9 mouse cellular contexts compared by ENCODE assay signal in genomic region chr3:95903753-95904502, GRCm38 (mm10). TPM values are rescaled to one million over a fixed set of nuclear protein-coding genes. Genes with fewer than 3 reads are reported as not detected.
A peak's percentile ranks its signal among the peaks of the same experiment; 100 is the strongest.
DNase-seq lines count a peak whose midpoint lies in the region; ATAC-seq lines count a peak whose summit lies in the region.
"Had no signal": no experiment of that assay in that cellular context is flagged by ENCODE, and none has a peak within 500 bp of the region (broad histone marks: within the 10 kb centered on the region; RNA-seq: fewer than 3 reads in every experiment).

No protein-coding gene starts in this region.

- H3K9me3 ChIP-seq in heart, embryonic 13.5 days: no peaks in the 10 kb centered on the region

- ATAC-seq in heart, embryonic 13.5 days (ENCODE audit: extremely low read depth, insufficient number of reproducible peaks, low FRiP score, low TSS enrichment): no peak

- no peaks in the 10 kb centered on the region; the same call in 1 of the 2 replicates for H3K36me3 ChIP-seq in heart, embryonic 13.5 days

- peak overlapping the region; percentile 51 for H3K4me3 ChIP-seq in heart, embryonic 13.5 days

- peak overlapping the region; percentile 80 for H3K9ac ChIP-seq in heart, embryonic 13.5 days

- H3K4me2 ChIP-seq in heart, embryonic 13.5 days: peak overlapping the region; percentile 80

- intact Hi-C loops in heart, postnatal 25 days (cut with DNase I): no loop called here

- DNase-seq in heart, adult 11 months: peak; percentile 93
- DNase-seq in heart, postnatal 25 days (ENCODE audit: low spot score): no peak
- peak; percentile 47 for DNase-seq in kidney, postnatal 10 days
- DNase-seq in neural tube, embryonic 10.5 days (ENCODE audit: extremely low spot score, low spot score): peak; percentile 58
- no peak for DNase-seq in adrenal gland, postnatal 10 days
- no peak for DNase-seq in frontal cortex, postnatal 10 days (ENCODE audit: low spot score in 2 of 2)
- no peak for DNase-seq in adrenal gland, postnatal 4 days (ENCODE audit: low spot score in 2 of 2)

- H3K27ac ChIP-seq in heart, embryonic 13.5 days (replicated peaks): peak overlapping the region; percentile 84

- WGBS in heart, embryonic 13.5 days: 5% methylated on average over 15 of the region's 15 CpGs

- H3K27me3 ChIP-seq in heart, embryonic 13.5 days (replicated peaks): peaks cover 12% of the 10 kb centered on the region

- H3K4me1 ChIP-seq in heart, embryonic 13.5 days: peaks cover 58% of the 10 kb centered on the region

RNA-seq across cellular contexts. Expression of gene Car14, which starts 0.6 kb away (rescaled TPM):
- 100 to 1,000 TPM; 171 to 175 TPM for total RNA-seq in heart, postnatal 25 days (2021)
- polyA plus RNA-seq in heart, embryonic 13.5 days (2015; fragmentation: Nextera tagmentation; extraction: Ambion mirVana): 26.1 and 31.5 TPM in 2 replicates
- 10 to 100 TPM; 13.6 to 18.5 TPM for total RNA-seq in adrenal gland, postnatal 10 days (2021)
- total RNA-seq in adrenal gland, postnatal 4 days (2021): 1 to 10 TPM; 2.3 to 2.5 TPM
- polyA plus RNA-seq: C2C12 had no signal

RNA-seq across cellular contexts. Expression of gene Aph1a, which starts 10.2 kb away (rescaled TPM):
- 100 to 1,000 TPM; 110 to 120 TPM for total RNA-seq in heart, postnatal 25 days (2021)
- polyA plus RNA-seq in heart, embryonic 13.5 days (2015; fragmentation: Nextera tagmentation; extraction: Ambion mirVana): 28.8 and 33.9 TPM in 2 replicates
- 100 to 1,000 TPM; 167 to 171 TPM for total RNA-seq in adrenal gland, postnatal 10 days (2021)
- 100 to 1,000 TPM; 156 to 163 TPM for total RNA-seq in adrenal gland, postnatal 4 days (2021)

RNA-seq across cellular contexts. Expression of gene BC028528, which starts 12.1 kb away (rescaled TPM):
- total RNA-seq in heart, postnatal 25 days (2021): 10 to 100 TPM in 1 of 2 experiments, 1 to 10 TPM in 1; 7.2 to 13.9 TPM
- polyA plus RNA-seq in heart, embryonic 13.5 days (2015; fragmentation: Nextera tagmentation; extraction: Ambion mirVana): 38.1 and 41.8 TPM in 2 replicates
- total RNA-seq in adrenal gland, postnatal 10 days (2021): 10 to 100 TPM; 27.7 to 38.8 TPM
- 10 to 100 TPM; 21.3 to 21.5 TPM for total RNA-seq in adrenal gland, postnatal 4 days (2021)

RNA-seq across cellular contexts. Expression of gene Ciart, which starts 21.9 kb away (rescaled TPM):
- 10 to 100 TPM in 1 of 2 experiments, 1 to 10 TPM in 1; 2.1 to 12.9 TPM for total RNA-seq in heart, postnatal 25 days (2021)
- polyA plus RNA-seq in heart, embryonic 13.5 days (2015; fragmentation: Nextera tagmentation; extraction: Ambion mirVana): 5.7 and 6.2 TPM in 2 replicates
- total RNA-seq in adrenal gland, postnatal 10 days (2021): 1 to 10 TPM; 1.9 to 4.9 TPM
- 1 to 10 TPM; 1.7 to 2.2 TPM for total RNA-seq in adrenal gland, postnatal 4 days (2021)

RNA-seq across cellular contexts. Expression of gene Anp32e, which starts 25.1 kb away (rescaled TPM):
- 10 to 100 TPM; 74.2 to 92.2 TPM for total RNA-seq in heart, postnatal 25 days (2021)
- polyA plus RNA-seq in heart, embryonic 13.5 days (2015; fragmentation: Nextera tagmentation; extraction: Ambion mirVana): 164 and 182 TPM in 2 replicates
- total RNA-seq in adrenal gland, postnatal 10 days (2021): 100 to 1,000 TPM in 1 of 2 experiments, 10 to 100 TPM in 1; 89.8 to 110 TPM
- total RNA-seq in adrenal gland, postnatal 4 days (2021): 100 to 1,000 TPM; 145 to 146 TPM

Comparison
In these comparisons a context has a peak if more than half of its experiments do, and no peak if none do; other contexts are left out.
1. DNase-seq: peak in heart, adult 11 months (single experiment), kidney, postnatal 10 days (single experiment) and neural tube, embryonic 10.5 days (single experiment); none in heart, postnatal 25 days (single experiment), adrenal gland, postnatal 10 days (single experiment), frontal cortex, postnatal 10 days (0 of 2) and adrenal gland, postnatal 4 days (0 of 2).
2. RNA of gene Car14, which starts 0.6 kb away (total RNA-seq): 171 to 175 TPM in heart, postnatal 25 days; 13.6 to 18.5 TPM in adrenal gland, postnatal 10 days and 2.3 to 2.5 TPM in adrenal gland, postnatal 4 days; every median in the first group is over 4 times any median in the second.